Mouse (Mus musculus): ENCODE measurements around the gene Hddc2. TPM values are rescaled to one million over a fixed set of nuclear protein-coding genes. Genes with fewer than 3 reads are reported as not detected.

Gene Hddc2
- polyA plus RNA-seq (2014; fragmentation: Illumina TruSeq; extraction: RNeasy Lipid Tissue Mini Kit (QIAGEN cat#74804); ENCODE audit: low replicate concordance), result 11.4 TPM

DNA sequence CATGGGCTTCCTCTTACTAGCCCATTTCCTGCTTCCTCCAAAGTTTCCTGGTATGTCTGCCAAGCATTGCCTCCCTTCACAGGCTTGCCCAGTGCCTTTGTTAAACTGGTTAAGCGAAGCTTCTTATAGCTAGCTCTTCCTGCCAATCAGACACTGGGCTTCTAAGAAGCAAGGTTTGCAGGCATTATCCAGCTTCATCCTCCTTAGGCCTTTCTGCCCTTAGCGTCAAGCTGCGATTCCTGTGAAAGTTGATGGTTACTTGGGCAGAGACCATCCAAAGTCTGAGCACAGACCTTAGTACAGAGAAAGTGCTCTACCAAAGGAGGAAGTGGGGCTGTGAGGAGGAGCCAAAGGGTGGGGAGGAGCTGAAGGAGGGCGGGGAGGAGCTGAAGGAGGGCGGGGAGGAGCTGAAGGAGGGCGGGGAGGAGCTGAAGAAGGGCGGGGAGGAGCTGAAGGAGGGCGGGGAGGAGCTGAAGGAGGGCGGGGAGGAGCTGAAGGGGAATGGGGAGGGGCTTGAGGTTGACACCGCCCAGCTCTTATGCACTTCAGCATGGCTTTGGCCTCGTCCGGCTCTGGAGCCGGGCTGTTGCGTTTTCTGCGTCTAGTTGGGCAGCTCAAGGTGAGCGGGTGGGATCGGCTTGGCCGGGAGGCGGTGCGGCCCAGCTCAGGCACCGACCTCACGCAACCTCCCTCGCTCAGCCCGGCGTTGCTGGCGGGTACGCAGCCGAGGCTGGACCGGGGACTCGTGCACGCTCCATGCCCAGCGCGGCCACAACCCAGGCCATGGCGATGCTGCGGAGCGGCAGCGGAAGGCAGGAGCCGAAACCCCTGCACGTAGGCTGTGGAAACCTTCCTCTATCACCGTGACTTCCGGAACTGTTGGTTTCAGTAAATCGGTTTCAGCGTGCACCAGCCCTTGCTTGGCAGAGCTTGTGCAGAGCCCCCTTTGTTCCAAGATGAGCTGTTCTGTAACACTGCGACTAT is at the start of gene Hddc2:
Gene Hddc2 (plus strand): TSS at position 519 of the 984 bp plus-strand sequence.

Other genes with a start within 250 kb of the Hddc2 start
- gene Tpd52l1, start 132.6 kb downstream of the Hddc2 start, polyA plus RNA-seq (2014; fragmentation: Illumina TruSeq; extraction: RNeasy Lipid Tissue Mini Kit (QIAGEN cat#74804); ENCODE audit: low replicate concordance), result 3.8 TPM

All from small intestine, adult 10 weeks (tissue).